Mouse (Mus musculus): ENCODE measurements at regions not wholly inside any gene's neighbourhood (a gene's known extent, or its start where the extent isn't known, plus 50 kb on each side); places are given as distances from the start of the nearest gene placed in this dataset.

- TF ChIP-seq POLR2A (IDR thresholded peaks at IDR 0.05; ENCODE audit: low read depth, low read length) = no peak
- no peak for TF ChIP-seq HCFC1 (IDR thresholded peaks at IDR 0.05; ENCODE audit: low read depth, low read length)
- no peak for TF ChIP-seq TCF12 (IDR thresholded peaks at IDR 0.05; ENCODE audit: low read depth, low read length)
- TF ChIP-seq USF2 (conservative IDR thresholded peaks at IDR 0.05; ENCODE audit: low read depth, low read length) = no peak
- no peak for TF ChIP-seq MYC (IDR thresholded peaks at IDR 0.05; ENCODE audit: low read depth, low read length)
- TF ChIP-seq CTCF (conservative IDR thresholded peaks at IDR 0.05 in 1 of 2, IDR thresholded peaks at IDR 0.05 in 1 of 2; ENCODE audit: low read depth in 2 of 2, low read length in 2 of 2) = no peak
- no peak for TF ChIP-seq GABPA (IDR thresholded peaks at IDR 0.05; ENCODE audit: insufficient replicate concordance, low read depth, low read length)
- no peak for TF ChIP-seq SMC3 (IDR thresholded peaks at IDR 0.05; ENCODE audit: low read depth, low read length)
- TF ChIP-seq MAX (IDR thresholded peaks at IDR 0.05; ENCODE audit: low read length) = no peak
- no peak for TF ChIP-seq EP300 (IDR thresholded peaks at IDR 0.05; ENCODE audit: low read length)
Measured at GRCm38 (mm10) chr7:145102216-145102615, 105.7 kb downstream of the 1810010D01Rik start.
